Mouse (Mus musculus) lung, postnatal 0 days (tissue): Measurements from ENCODE around the gene Uri1. TPM values are rescaled to one million over a fixed set of nuclear protein-coding genes. Genes with fewer than 3 reads are reported as not detected.

ENCODE experiments used
- ATAC-seq: fragments of 200-750 bp; cut with Nextera tagmentation; 2 replicates; pipeline ENCODE4 v1.8.0; 2017; ENCODE audit warnings: moderate library complexity
- DNase-seq: peaks from one replicate; pipeline ENCODE4 v3.0.0-alpha.2; 2016; ENCODE audit warnings: low spot score
- H3K27ac ChIP-seq: fragments of 300-500 bp; sonication (generic); 2 replicates; pipeline ENCODE4 v1.5.1; 2014; ENCODE audit warnings: antibody characterized with exemption, mild to moderate bottlenecking, low read length, mixed read lengths
- H3K27me3 ChIP-seq: fragments of 300-500 bp; sonication (generic); replicated peaks from 2 replicates; pipeline ENCODE4 v1.6.1; 2014; ENCODE audit warnings: low read length, mixed read lengths; ENCODE audit not compliant: insufficient read depth
- H3K36me3 ChIP-seq: fragments of 300-500 bp; sonication (generic); 2 replicates; pipeline ENCODE4 v1.6.1; 2014; ENCODE audit warnings: low read length, mixed read lengths; ENCODE audit not compliant: insufficient read depth
- H3K4me1 ChIP-seq: fragments of 300-500 bp; sonication (generic); 2 replicates; pipeline ENCODE4 v1.6.1; 2014; ENCODE audit warnings: antibody characterized with exemption, low read depth, low read length, mixed read lengths; ENCODE audit not compliant: insufficient read depth
- H3K4me2 ChIP-seq: fragments of 300-500 bp; sonication (generic); replicated peaks from 2 replicates; pipeline ENCODE4 v1.6.1; 2014; ENCODE audit warnings: low read depth, mild to moderate bottlenecking, low read length, moderate library complexity, mixed read lengths
- H3K4me3 ChIP-seq: fragments of 300-500 bp; sonication (generic); 2 replicates; pipeline ENCODE4 v1.5.1; 2014; ENCODE audit warnings: low read depth, low read length
- H3K9ac ChIP-seq: fragments of 300-500 bp; sonication (generic); replicated peaks from 2 replicates; pipeline ENCODE4 v1.6.1; 2014; ENCODE audit warnings: low read depth, mild to moderate bottlenecking
- H3K9me3 ChIP-seq: fragments of 300-500 bp; sonication (generic); 2 replicates; pipeline ENCODE4 v1.6.1; 2016; ENCODE audit warnings: low read length, mixed read lengths
- CTCF ChIP-seq: IDR thresholded peaks from 2 replicates; pipeline ENCODE4 v1.5.1; 2016; ENCODE audit warnings: antibody characterized with exemption, mild to moderate bottlenecking
- EP300 ChIP-seq: IDR thresholded peaks from 2 replicates; pipeline ENCODE4 v1.6.1; 2016; ENCODE audit warnings: antibody characterized with exemption, mild to moderate bottlenecking, control low read depth
- WGBS: fragments of 180-500 bp; shearing (Covaris S2); extraction: QIAGEN DNeasy Blood & Tissue Kit; methylation state at CpG from one replicate; pipeline ENCODE4 v1.1.7; 2014; 5-methylcytosine and 5-hydroxymethylcytosine counted together
- polyA plus RNA-seq: library from polyadenylated mRNA; unstranded; fragments of >200 nt; fragmentation: Nextera tagmentation; extraction: Ambion mirVana; gene quantifications from 2 replicates; pipeline ENCODE4 v1.2.1, GENCODE M21; 2015

Gene Uri1
- polyA plus RNA-seq, 1 experiment from 2014 or later = 32.8 TPM

- Histone ChIP-seq H3K36me3 (no peaks in the 10 kb centered on the region), H3K4me2 (no peak overlapping the region), H3K27ac (no peak overlapping the region), H3K9ac (no peak overlapping the region), H3K9me3 (no peaks in the 10 kb centered on the region), H3K4me1 (no peaks in the 10 kb centered on the region), H3K27me3 (no peaks in the 10 kb centered on the region), H3K4me3 (no peak overlapping the region)
- TF ChIP-seq CTCF (peak; percentile 53), EP300 (no peak)
- 47% methylated on average over 2 of the region's 2 CpGs for WGBS
- ATAC-seq = no peak
- peak; percentile 27 for DNase-seq
Observed at GRCm38 (mm10) chr7:37999691-38000090, 23.7 kb downstream of the Uri1 start.

GRCm38 (mm10) chr7:37992861-37993260, 30.5 kb downstream of the Uri1 start:
- no peaks in the 10 kb centered on the region for H3K9me3 ChIP-seq
- H3K36me3 ChIP-seq = no peaks in the 10 kb centered on the region
- H3K4me3 ChIP-seq = no peak overlapping the region
- ATAC-seq (no peak), DNase-seq (no peak)
- H3K4me1 ChIP-seq = no peaks in the 10 kb centered on the region
- H3K4me2 ChIP-seq = no peak overlapping the region
- no peak overlapping the region for H3K27ac ChIP-seq
- no peak for TF ChIP-seq EP300
- TF ChIP-seq CTCF = no peak
- H3K9ac ChIP-seq = no peak overlapping the region
- 88% methylated on average over 2 of the region's 2 CpGs for WGBS
- H3K27me3 ChIP-seq = no peaks in the 10 kb centered on the region

GRCm38 (mm10) chr7:37984866-37985265, 38.5 kb downstream of the Uri1 start:
- Histone ChIP-seq H3K4me2 (no peak overlapping the region), H3K9ac (no peak overlapping the region), H3K4me1 (no peaks in the 10 kb centered on the region), H3K27me3 (no peaks in the 10 kb centered on the region), H3K9me3 (no peaks in the 10 kb centered on the region), H3K4me3 (no peak overlapping the region), H3K36me3 (peaks cover 5% of the 10 kb centered on the region; the same call in 1 of the 2 replicates), H3K27ac (no peak overlapping the region)
- no peak for TF ChIP-seq CTCF
- TF ChIP-seq EP300 = no peak
- ATAC-seq = no peak
- DNase-seq = no peak
- 74% methylated on average over 5 of the region's 5 CpGs for WGBS

- DNase-seq (no peak), ATAC-seq (no peak)
- Histone ChIP-seq H3K4me1 (no peaks in the 10 kb centered on the region), H3K9ac (no peak overlapping the region), H3K9me3 (no peaks in the 10 kb centered on the region), H3K27ac (no peak overlapping the region), H3K4me2 (no peak overlapping the region), H3K27me3 (no peaks in the 10 kb centered on the region), H3K36me3 (peaks cover 5% of the 10 kb centered on the region; the same call in 1 of the 2 replicates), H3K4me3 (no peak overlapping the region)
- WGBS = 46% methylated on average over 6 of the region's 6 CpGs
- TF ChIP-seq CTCF (no peak), EP300 (no peak)
Observed at GRCm38 (mm10) chr7:37983471-37983870, 39.9 kb downstream of the Uri1 start.

GRCm38 (mm10) chr7:37979729-37980128, 43.6 kb downstream of the Uri1 start:
- H3K4me2 ChIP-seq = no peak overlapping the region
- 98% methylated on average over 3 of the region's 3 CpGs for WGBS
- H3K9ac ChIP-seq = no peak overlapping the region
- no peak for DNase-seq
- no peak for TF ChIP-seq EP300
- TF ChIP-seq CTCF = no peak
- no peak overlapping the region for H3K4me3 ChIP-seq
- ATAC-seq = no peak
- no peaks in the 10 kb centered on the region for H3K9me3 ChIP-seq
- no peak overlapping the region for H3K27ac ChIP-seq
- H3K36me3 ChIP-seq = peaks cover 5% of the 10 kb centered on the region; the same call in 1 of the 2 replicates
- no peaks in the 10 kb centered on the region for H3K4me1 ChIP-seq
- no peaks in the 10 kb centered on the region for H3K27me3 ChIP-seq

GRCm38 (mm10) chr7:37978412-37978811, 44.9 kb downstream of the Uri1 start:
- ATAC-seq (no peak), DNase-seq (no peak)
- Histone ChIP-seq H3K27ac (no peak overlapping the region), H3K27me3 (no peaks in the 10 kb centered on the region), H3K9me3 (no peaks in the 10 kb centered on the region), H3K4me1 (no peaks in the 10 kb centered on the region), H3K4me2 (no peak overlapping the region), H3K36me3 (peaks cover 5% of the 10 kb centered on the region; the same call in 1 of the 2 replicates), H3K9ac (no peak overlapping the region), H3K4me3 (no peak overlapping the region)
- TF ChIP-seq EP300 = no peak
- TF ChIP-seq CTCF = 0 out of 2 replicates have a peak, but pooled peaks have one; percentile 9
- 86% methylated on average over 4 of the region's 4 CpGs for WGBS

- Histone ChIP-seq H3K27ac (no peak overlapping the region), H3K4me1 (no peaks in the 10 kb centered on the region), H3K9me3 (no peaks in the 10 kb centered on the region), H3K9ac (no peak overlapping the region), H3K4me3 (no peak overlapping the region), H3K27me3 (no peaks in the 10 kb centered on the region), H3K4me2 (no peak overlapping the region), H3K36me3 (peaks cover 5% of the 10 kb centered on the region; the same call in 1 of the 2 replicates)
- DNase-seq (no peak), ATAC-seq (no peak)
- TF ChIP-seq CTCF (no peak), EP300 (no peak)
- WGBS = 92% methylated on average over 2 of the region's 2 CpGs
Observed at GRCm38 (mm10) chr7:37977676-37978075, 45.7 kb downstream of the Uri1 start.
